Mouse (Mus musculus) forebrain, embryonic 14.5 days (tissue): Measurements from ENCODE around the gene Blnk. TPM values are rescaled to one million over a fixed set of nuclear protein-coding genes. Genes with fewer than 3 reads are reported as not detected.

Source experiments
- ATAC-seq: fragments of 200-750 bp; cut with Nextera tagmentation; 2 replicates; pipeline ENCODE4 v1.8.0; 2017; ENCODE audit warnings: mild to moderate bottlenecking, moderate library complexity
- DNase-seq: peaks from one replicate; pipeline ENCODE4 v3.0.0-alpha.2; 2015; ENCODE audit warnings: low spot score
- H3K27ac ChIP-seq: fragments of 300-500 bp; sonication (generic); 2 replicates; pipeline ENCODE4 v1.5.1; 2014; ENCODE audit warnings: low read depth, mild to moderate bottlenecking, control low read depth, low read length, moderate library complexity
- H3K27me3 ChIP-seq: fragments of 300-500 bp; sonication (generic); replicated peaks from 2 replicates; pipeline ENCODE4 v1.6.1; 2014; ENCODE audit warnings: low read length, control low read depth, mixed read lengths; ENCODE audit not compliant: control insufficient read depth, insufficient read depth
- H3K36me3 ChIP-seq: fragments of 300-500 bp; sonication (generic); 2 replicates; pipeline ENCODE4 v1.6.1; 2014; ENCODE audit warnings: low read length, control low read depth; ENCODE audit not compliant: control insufficient read depth, insufficient read depth
- H3K4me1 ChIP-seq: fragments of 300-500 bp; sonication (generic); 2 replicates; pipeline ENCODE4 v1.6.1; 2014; ENCODE audit warnings: antibody characterized with exemption, low read length, control low read depth; ENCODE audit not compliant: control insufficient read depth, insufficient read depth
- H3K4me2 ChIP-seq: fragments of 300-500 bp; sonication (generic); 2 replicates; pipeline ENCODE4 v1.6.1; 2014; ENCODE audit warnings: mild to moderate bottlenecking, control low read depth, low read length
- H3K4me3 ChIP-seq: fragments of 300-500 bp; sonication (generic); 2 replicates; pipeline ENCODE4 v1.5.1; 2014; ENCODE audit warnings: low read depth, low read length, control low read depth
- H3K9ac ChIP-seq: fragments of 300-500 bp; sonication (generic); 2 replicates; pipeline ENCODE4 v1.6.1; 2014; ENCODE audit warnings: mild to moderate bottlenecking, low read length, control low read depth, moderate library complexity
- H3K9me3 ChIP-seq: fragments of 300-500 bp; sonication (generic); replicated peaks from 2 replicates; pipeline ENCODE4 v1.6.1; 2016; ENCODE audit warnings: low read length, control low read depth, mixed read lengths; ENCODE audit not compliant: control insufficient read depth
- WGBS: fragments of 180-500 bp; shearing (Covaris S2); extraction: QIAGEN DNeasy Blood & Tissue Kit; methylation state at CpG from one replicate; pipeline ENCODE4 v1.1.7; 2014; 5-methylcytosine and 5-hydroxymethylcytosine counted together
- polyA plus RNA-seq: library from polyadenylated mRNA; unstranded; fragments of >200 nt; fragmentation: Nextera tagmentation; extraction: Ambion mirVana; gene quantifications from 2 replicates; pipeline ENCODE4 v1.2.1, GENCODE M21; 2014

The Blnk gene
- polyA plus RNA-seq, 1 experiment from 2014 or later = 0.52 TPM

GRCm38 (mm10) chr19:40962988-40963387 lies 31.3 kb downstream of the Blnk start:
- Histone ChIP-seq H3K4me3 (no peak overlapping the region), H3K9ac (no peak overlapping the region), H3K4me1 (no peaks in the 10 kb centered on the region), H3K9me3 (no peaks in the 10 kb centered on the region), H3K27me3 (no peaks in the 10 kb centered on the region), H3K27ac (no peak overlapping the region), H3K36me3 (no peaks in the 10 kb centered on the region), H3K4me2 (no peak overlapping the region)
- DNase-seq (peak; percentile 40), ATAC-seq (no peak)
- WGBS = 53% methylated on average over 12 of the region's 12 CpGs

- no peaks in the 10 kb centered on the region for H3K9me3 ChIP-seq
- no peak overlapping the region for H3K27ac ChIP-seq
- 6% methylated on average over 1 of the region's 1 CpGs for WGBS
- no peak overlapping the region for H3K4me2 ChIP-seq
- H3K9ac ChIP-seq = no peak overlapping the region
- no peaks in the 10 kb centered on the region for H3K27me3 ChIP-seq
- ATAC-seq = no peak
- no peak overlapping the region for H3K4me3 ChIP-seq
- H3K36me3 ChIP-seq = no peaks in the 10 kb centered on the region
- DNase-seq = no peak
- H3K4me1 ChIP-seq = no peaks in the 10 kb centered on the region
Observed at GRCm38 (mm10) chr19:40958981-40959380, 35.4 kb downstream of the Blnk start.

- H3K9ac ChIP-seq = no peak overlapping the region
- WGBS = 92% methylated on average over 4 of the region's 4 CpGs
Observed at GRCm38 (mm10) chr19:40946937-40947577, 47.3 kb downstream of the Blnk start.

GRCm38 (mm10) chr19:40943552-40943951 lies 50.8 kb downstream of the Blnk start:
- Histone ChIP-seq H3K4me2 (no peak overlapping the region), H3K36me3 (no peaks in the 10 kb centered on the region), H3K4me3 (no peak overlapping the region), H3K27ac (no peak overlapping the region), H3K9ac (no peak overlapping the region), H3K27me3 (no peaks in the 10 kb centered on the region), H3K4me1 (no peaks in the 10 kb centered on the region), H3K9me3 (0 out of 2 replicates have a peak, but pooled peaks cover 2% of the 10 kb centered on the region)
- DNase-seq = no peak
- WGBS = 89% methylated on average over 7 of the region's 7 CpGs
- ATAC-seq = no peak

More at GRCm38 (mm10) chr19:40946937-40947577, 47.3 kb downstream of the Blnk start:
- no peak overlapping the region for H3K4me3 ChIP-seq
- H3K27me3 ChIP-seq = no peaks in the 10 kb centered on the region
- H3K27ac ChIP-seq = no peak overlapping the region
- no peaks in the 10 kb centered on the region for H3K9me3 ChIP-seq
- no peak for DNase-seq
- ATAC-seq = no peak
- H3K4me2 ChIP-seq = no peak overlapping the region
- no peaks in the 10 kb centered on the region for H3K4me1 ChIP-seq
- no peaks in the 10 kb centered on the region for H3K36me3 ChIP-seq

GRCm38 (mm10) chr19:40936038-40936437 lies 58.3 kb downstream of the Blnk start:
- no peaks in the 10 kb centered on the region for H3K27me3 ChIP-seq
- no peak for ATAC-seq
- WGBS = 39% methylated on average over 5 of the region's 5 CpGs

GRCm38 (mm10) chr19:40935376-40935775 lies 59.0 kb downstream of the Blnk start:
- no peaks in the 10 kb centered on the region for H3K27me3 ChIP-seq
- H3K4me1 ChIP-seq = no peaks in the 10 kb centered on the region
- 0 out of 2 replicates have a peak, but pooled peaks cover 2% of the 10 kb centered on the region for H3K9me3 ChIP-seq
- 42% methylated on average over 8 of the region's 8 CpGs for WGBS
- no peak for ATAC-seq
- H3K4me2 ChIP-seq = no peak overlapping the region
- H3K4me3 ChIP-seq = no peak overlapping the region
- no peaks in the 10 kb centered on the region for H3K36me3 ChIP-seq
- H3K9ac ChIP-seq = no peak overlapping the region
- H3K27ac ChIP-seq = no peak overlapping the region
- DNase-seq = no peak

More at GRCm38 (mm10) chr19:40936038-40936437, 58.3 kb downstream of the Blnk start:
- no peak for DNase-seq
- Histone ChIP-seq H3K4me2 (no peak overlapping the region), H3K36me3 (no peaks in the 10 kb centered on the region), H3K4me1 (no peaks in the 10 kb centered on the region), H3K9ac (no peak overlapping the region), H3K4me3 (no peak overlapping the region), H3K9me3 (0 out of 2 replicates have a peak, but pooled peaks cover 2% of the 10 kb centered on the region), H3K27ac (no peak overlapping the region)

GRCm38 (mm10) chr19:40931581-40932369 lies 62.6 kb downstream of the Blnk start:
- no peak overlapping the region for H3K9ac ChIP-seq
- H3K36me3 ChIP-seq = no peaks in the 10 kb centered on the region
- H3K4me1 ChIP-seq = no peaks in the 10 kb centered on the region
- 68% methylated on average over 9 of the region's 9 CpGs for WGBS
- no peaks in the 10 kb centered on the region for H3K9me3 ChIP-seq
- ATAC-seq = no peak
- H3K27me3 ChIP-seq = no peaks in the 10 kb centered on the region
- H3K4me2 ChIP-seq = no peak overlapping the region
- H3K4me3 ChIP-seq = no peak overlapping the region
- H3K27ac ChIP-seq = no peak overlapping the region
- DNase-seq = no peak

- Histone ChIP-seq H3K27me3 (peaks cover 23% of the 10 kb centered on the region), H3K9ac (peak overlapping the region; percentile 76), H3K4me2 (peak overlapping the region; percentile 63), H3K4me3 (peak overlapping the region; percentile 80), H3K9me3 (no peaks in the 10 kb centered on the region; the same call in 1 of the 2 replicates), H3K4me1 (no peaks in the 10 kb centered on the region), H3K36me3 (no peaks in the 10 kb centered on the region; the same call in 1 of the 2 replicates), H3K27ac (peak overlapping the region; percentile 91)
- DNase-seq = peak; percentile 38
- no peak for ATAC-seq
- 3% methylated on average over 6 of the region's 6 CpGs for WGBS
Observed at GRCm38 (mm10) chr19:40895393-40895703, 99.0 kb downstream of the Blnk start.
